Mouse (Mus musculus) midbrain, embryonic 15.5 days (tissue): Measurements from ENCODE around the gene Etl4. TPM values are rescaled to one million over a fixed set of nuclear protein-coding genes. Genes with fewer than 3 reads are reported as not detected.

Source experiments
- ATAC-seq: fragments of 200-750 bp; cut with Nextera tagmentation; replicated peaks from 2 replicates; pipeline ENCODE4 v1.8.0; 2017; ENCODE audit warnings: moderate TSS enrichment
- H3K27ac ChIP-seq: fragments of 300-500 bp; sonication (generic); 2 replicates; pipeline ENCODE4 v1.5.1; 2015; ENCODE audit warnings: mild to moderate bottlenecking, inconsistent platforms
- H3K27me3 ChIP-seq: fragments of 300-500 bp; sonication (generic); replicated peaks from 2 replicates; pipeline ENCODE4 v1.6.1; 2015; ENCODE audit warnings: inconsistent platforms
- H3K36me3 ChIP-seq: fragments of 300-500 bp; sonication (generic); replicated peaks from 2 replicates; pipeline ENCODE4 v1.6.1; 2015; ENCODE audit warnings: inconsistent platforms
- H3K4me1 ChIP-seq: fragments of 300-500 bp; sonication (generic); 2 replicates; pipeline ENCODE4 v1.6.1; 2015; ENCODE audit warnings: inconsistent platforms
- H3K4me2 ChIP-seq: fragments of 300-500 bp; sonication (generic); 2 replicates; pipeline ENCODE4 v1.6.1; 2015; ENCODE audit warnings: inconsistent platforms, mild to moderate bottlenecking, moderate library complexity
- H3K4me3 ChIP-seq: fragments of 300-500 bp; sonication (generic); 2 replicates; pipeline ENCODE4 v1.5.1; 2015; ENCODE audit warnings: mild to moderate bottlenecking, inconsistent platforms
- H3K9ac ChIP-seq: fragments of 300-500 bp; sonication (generic); 2 replicates; pipeline ENCODE4 v1.6.1; 2015; ENCODE audit warnings: mild to moderate bottlenecking, inconsistent platforms
- H3K9me3 ChIP-seq: fragments of 300-500 bp; sonication (generic); 2 replicates; pipeline ENCODE4 v1.6.1; 2016; ENCODE audit warnings: inconsistent platforms
- WGBS: fragments of 180-500 bp; shearing (Covaris S2); methylation state at CpG from one replicate; pipeline ENCODE4 v1.1.7; 2015; ENCODE audit warnings: mixed read lengths; 5-methylcytosine and 5-hydroxymethylcytosine counted together
- polyA plus RNA-seq: library from polyadenylated mRNA; unstranded; fragments of >200 nt; fragmentation: Nextera tagmentation; extraction: Ambion mirVana; gene quantifications from 2 replicates; pipeline ENCODE4 v1.2.1, GENCODE M21; 2015

Gene Etl4
- polyA plus RNA-seq, 1 experiment from 2014 or later: 3.1 TPM

GRCm38 (mm10) chr2:20417998-20418397 is 508.4 kb downstream of the Etl4 start:
- Histone ChIP-seq H3K9me3 (no peaks in the 10 kb centered on the region), H3K4me2 (no peak overlapping the region), H3K4me1 (peaks cover 4% of the 10 kb centered on the region; the same call in 1 of the 2 replicates), H3K9ac (no peak overlapping the region), H3K27ac (no peak overlapping the region), H3K27me3 (no peaks in the 10 kb centered on the region), H3K4me3 (no peak overlapping the region), H3K36me3 (no peaks in the 10 kb centered on the region)
- no peak for ATAC-seq
- WGBS: 88% methylated on average over 6 of the region's 6 CpGs

- Histone ChIP-seq H3K36me3 (no peaks in the 10 kb centered on the region), H3K9me3 (no peaks in the 10 kb centered on the region), H3K9ac (no peak overlapping the region), H3K4me2 (no peak overlapping the region), H3K4me3 (no peak overlapping the region), H3K4me1 (peaks cover 4% of the 10 kb centered on the region; the same call in 1 of the 2 replicates), H3K27ac (no peak overlapping the region), H3K27me3 (no peaks in the 10 kb centered on the region)
- no peak for ATAC-seq
- 34% methylated on average over 6 of the region's 6 CpGs for WGBS
Observed at GRCm38 (mm10) chr2:20419975-20420374, 510.4 kb downstream of the Etl4 start.

GRCm38 (mm10) chr2:20422275-20422674 is 512.7 kb downstream of the Etl4 start:
- no peak overlapping the region for H3K9ac ChIP-seq
- no peaks in the 10 kb centered on the region for H3K9me3 ChIP-seq
- H3K4me2 ChIP-seq: no peak overlapping the region
- WGBS: 36% methylated on average over 4 of the region's 4 CpGs
- H3K4me3 ChIP-seq: no peak overlapping the region
- H3K4me1 ChIP-seq: no peaks in the 10 kb centered on the region
- no peaks in the 10 kb centered on the region for H3K36me3 ChIP-seq
- no peak overlapping the region for H3K27ac ChIP-seq
- no peaks in the 10 kb centered on the region for H3K27me3 ChIP-seq
- ATAC-seq: no peak

- 87% methylated on average over 2 of the region's 2 CpGs for WGBS
- Histone ChIP-seq H3K4me2 (no peak overlapping the region), H3K9me3 (no peaks in the 10 kb centered on the region), H3K27ac (no peak overlapping the region), H3K4me1 (no peaks in the 10 kb centered on the region), H3K9ac (no peak overlapping the region), H3K36me3 (no peaks in the 10 kb centered on the region), H3K27me3 (no peaks in the 10 kb centered on the region), H3K4me3 (no peak overlapping the region)
- ATAC-seq: no peak
Observed at GRCm38 (mm10) chr2:20433656-20434055, 524.1 kb downstream of the Etl4 start.

- Histone ChIP-seq H3K9me3 (no peaks in the 10 kb centered on the region), H3K27ac (no peak overlapping the region), H3K27me3 (no peaks in the 10 kb centered on the region), H3K4me1 (no peaks in the 10 kb centered on the region), H3K4me2 (no peak overlapping the region), H3K36me3 (no peaks in the 10 kb centered on the region), H3K9ac (no peak overlapping the region), H3K4me3 (no peak overlapping the region)
- no peak for ATAC-seq
- WGBS: 88% methylated on average over 4 of the region's 4 CpGs
Observed at GRCm38 (mm10) chr2:20435530-20435929, 526.0 kb downstream of the Etl4 start.

GRCm38 (mm10) chr2:20442731-20443130 is 533.2 kb downstream of the Etl4 start:
- WGBS: 87% methylated on average over 2 of the region's 2 CpGs
- ATAC-seq: no peak
- H3K27me3 ChIP-seq: no peaks in the 10 kb centered on the region

GRCm38 (mm10) chr2:20443671-20444440 is 534.3 kb downstream of the Etl4 start:
- no peaks in the 10 kb centered on the region for H3K27me3 ChIP-seq
- H3K9me3 ChIP-seq: no peaks in the 10 kb centered on the region
- ATAC-seq: no peak
- no peak overlapping the region for H3K4me3 ChIP-seq
- H3K36me3 ChIP-seq: no peaks in the 10 kb centered on the region
- H3K27ac ChIP-seq: no peak overlapping the region
- no peaks in the 10 kb centered on the region for H3K4me1 ChIP-seq
- WGBS: 76% methylated on average over 10 of the region's 10 CpGs
- no peak overlapping the region for H3K4me2 ChIP-seq
- H3K9ac ChIP-seq: no peak overlapping the region

More at GRCm38 (mm10) chr2:20442731-20443130, 533.2 kb downstream of the Etl4 start:
- H3K27ac ChIP-seq: no peak overlapping the region
- H3K9me3 ChIP-seq: no peaks in the 10 kb centered on the region
- no peak overlapping the region for H3K9ac ChIP-seq
- H3K4me2 ChIP-seq: no peak overlapping the region
- no peak overlapping the region for H3K4me3 ChIP-seq
- H3K4me1 ChIP-seq: no peaks in the 10 kb centered on the region
- no peaks in the 10 kb centered on the region for H3K36me3 ChIP-seq

GRCm38 (mm10) chr2:20445156-20446155 is 535.9 kb downstream of the Etl4 start:
- Histone ChIP-seq H3K4me2 (no peak overlapping the region), H3K9me3 (no peaks in the 10 kb centered on the region), H3K27me3 (no peaks in the 10 kb centered on the region), H3K4me3 (no peak overlapping the region), H3K27ac (no peak overlapping the region), H3K9ac (no peak overlapping the region), H3K4me1 (no peaks in the 10 kb centered on the region), H3K36me3 (no peaks in the 10 kb centered on the region)
- WGBS: 64% methylated on average over 17 of the region's 17 CpGs
- no peak for ATAC-seq

GRCm38 (mm10) chr2:20446180-20446579 is 536.6 kb downstream of the Etl4 start:
- no peak for ATAC-seq
- no peaks in the 10 kb centered on the region for H3K9me3 ChIP-seq
- no peaks in the 10 kb centered on the region for H3K36me3 ChIP-seq
- no peak overlapping the region for H3K4me2 ChIP-seq
- H3K27me3 ChIP-seq: no peaks in the 10 kb centered on the region
- no peak overlapping the region for H3K9ac ChIP-seq
- H3K27ac ChIP-seq: no peak overlapping the region
- WGBS: 86% methylated on average over 4 of the region's 4 CpGs
- H3K4me3 ChIP-seq: no peak overlapping the region
- H3K4me1 ChIP-seq: no peaks in the 10 kb centered on the region

GRCm38 (mm10) chr2:20450945-20451344 is 541.4 kb downstream of the Etl4 start:
- H3K9ac ChIP-seq: no peak overlapping the region
- no peaks in the 10 kb centered on the region for H3K27me3 ChIP-seq
- no peak overlapping the region for H3K4me3 ChIP-seq
- no peak overlapping the region for H3K4me2 ChIP-seq
- 60% methylated on average over 3 of the region's 3 CpGs for WGBS
- H3K36me3 ChIP-seq: no peaks in the 10 kb centered on the region
- no peaks in the 10 kb centered on the region for H3K4me1 ChIP-seq
- ATAC-seq: no peak
- no peaks in the 10 kb centered on the region for H3K9me3 ChIP-seq
- no peak overlapping the region for H3K27ac ChIP-seq

GRCm38 (mm10) chr2:20453506-20454206 is 544.1 kb downstream of the Etl4 start:
- Histone ChIP-seq H3K9ac (no peak overlapping the region), H3K4me2 (no peak overlapping the region), H3K4me1 (no peaks in the 10 kb centered on the region), H3K36me3 (no peaks in the 10 kb centered on the region), H3K9me3 (no peaks in the 10 kb centered on the region), H3K27ac (no peak overlapping the region), H3K27me3 (no peaks in the 10 kb centered on the region), H3K4me3 (no peak overlapping the region)
- 75% methylated on average over 3 of the region's 3 CpGs for WGBS
- ATAC-seq: no peak

GRCm38 (mm10) chr2:20479199-20479598 is 569.6 kb downstream of the Etl4 start:
- Histone ChIP-seq H3K4me2 (no peak overlapping the region), H3K9ac (no peak overlapping the region), H3K4me3 (no peak overlapping the region), H3K36me3 (no peaks in the 10 kb centered on the region), H3K4me1 (no peaks in the 10 kb centered on the region), H3K9me3 (no peaks in the 10 kb centered on the region), H3K27me3 (no peaks in the 10 kb centered on the region), H3K27ac (no peak overlapping the region)
- no peak for ATAC-seq
- WGBS: 85% methylated on average over 2 of the region's 2 CpGs
